Mouse (Mus musculus): Measurements from ENCODE around the gene Mbd5. TPM values are rescaled to one million over a fixed set of nuclear protein-coding genes. Genes with fewer than 3 reads are reported as not detected.

Mbd5 gene
- polyA plus RNA-seq, 1 experiment from 2014 or later: 10.3 TPM

- H3K27me3 ChIP-seq (replicated peaks): no peaks in the 10 kb centered on the region
- H3K4me2 ChIP-seq: no peak overlapping the region
- no peak for ATAC-seq
- no peak overlapping the region for H3K9ac ChIP-seq
- no peaks in the 10 kb centered on the region for H3K9me3 ChIP-seq (replicated peaks)
- H3K4me3 ChIP-seq: no peak overlapping the region
- no peak overlapping the region for H3K27ac ChIP-seq
- no peaks in the 10 kb centered on the region for H3K36me3 ChIP-seq
- 31% methylated on average over 1 of the region's 1 CpGs for WGBS (ENCODE audit: insufficient replicate concordance)
- H3K4me1 ChIP-seq: no peaks in the 10 kb centered on the region; the same call in 1 of the 2 replicates
These were observed 404.8 kb downstream of the Mbd5 start for GRCm38 (mm10) chr2:49354066-49354465.

GRCm38 (mm10) chr2:49355867-49356266 lies 406.6 kb downstream of the Mbd5 start:
- Histone ChIP-seq H3K4me3 (no peak overlapping the region), H3K27me3 (replicated peaks) (no peaks in the 10 kb centered on the region)
- WGBS (ENCODE audit: insufficient replicate concordance): 74% methylated on average over 8 of the region's 8 CpGs

GRCm38 (mm10) chr2:49358128-49358814 lies 409.0 kb downstream of the Mbd5 start:
- Histone ChIP-seq H3K9me3 (replicated peaks) (no peaks in the 10 kb centered on the region), H3K4me3 (no peak overlapping the region), H3K9ac (no peak overlapping the region), H3K4me2 (no peak overlapping the region), H3K4me1 (no peaks in the 10 kb centered on the region), H3K36me3 (no peaks in the 10 kb centered on the region), H3K27me3 (replicated peaks) (no peaks in the 10 kb centered on the region), H3K27ac (no peak overlapping the region)
- no peak for ATAC-seq
- WGBS (ENCODE audit: insufficient replicate concordance): 69% methylated on average over 7 of the region's 7 CpGs

More at GRCm38 (mm10) chr2:49355867-49356266, 406.6 kb downstream of the Mbd5 start:
- H3K27ac ChIP-seq: no peak overlapping the region
- H3K4me2 ChIP-seq: no peak overlapping the region
- no peak overlapping the region for H3K9ac ChIP-seq
- H3K9me3 ChIP-seq (replicated peaks): no peaks in the 10 kb centered on the region
- no peak for ATAC-seq
- H3K36me3 ChIP-seq: no peaks in the 10 kb centered on the region
- no peaks in the 10 kb centered on the region for H3K4me1 ChIP-seq

GRCm38 (mm10) chr2:49358839-49359520 lies 409.7 kb downstream of the Mbd5 start:
- no peak for ATAC-seq
- H3K27me3 ChIP-seq (replicated peaks): no peaks in the 10 kb centered on the region; the same call in 1 of the 2 replicates
- H3K36me3 ChIP-seq: no peaks in the 10 kb centered on the region
- H3K27ac ChIP-seq: no peak overlapping the region
- H3K4me2 ChIP-seq: no peak overlapping the region
- no peak overlapping the region for H3K4me3 ChIP-seq
- H3K9ac ChIP-seq: no peak overlapping the region
- no peaks in the 10 kb centered on the region for H3K4me1 ChIP-seq
- 59% methylated on average over 4 of the region's 4 CpGs for WGBS (ENCODE audit: insufficient replicate concordance)
- H3K9me3 ChIP-seq (replicated peaks): no peaks in the 10 kb centered on the region

GRCm38 (mm10) chr2:49359706-49360105 lies 410.4 kb downstream of the Mbd5 start:
- WGBS (ENCODE audit: insufficient replicate concordance): 47% methylated on average over 4 of the region's 4 CpGs
- H3K4me3 ChIP-seq: no peak overlapping the region
- no peaks in the 10 kb centered on the region for H3K36me3 ChIP-seq
- no peak overlapping the region for H3K4me2 ChIP-seq
- H3K27me3 ChIP-seq (replicated peaks): no peaks in the 10 kb centered on the region; the same call in 1 of the 2 replicates
- no peak overlapping the region for H3K27ac ChIP-seq
- ATAC-seq: no peak
- H3K9me3 ChIP-seq (replicated peaks): no peaks in the 10 kb centered on the region
- H3K9ac ChIP-seq: no peak overlapping the region
- no peaks in the 10 kb centered on the region for H3K4me1 ChIP-seq

GRCm38 (mm10) chr2:49364546-49364945 lies 415.2 kb downstream of the Mbd5 start:
- Histone ChIP-seq H3K9me3 (replicated peaks) (no peaks in the 10 kb centered on the region), H3K4me2 (no peak overlapping the region), H3K4me1 (no peaks in the 10 kb centered on the region), H3K36me3 (no peaks in the 10 kb centered on the region), H3K27me3 (replicated peaks) (no peaks in the 10 kb centered on the region; the same call in 1 of the 2 replicates), H3K9ac (no peak overlapping the region), H3K27ac (no peak overlapping the region), H3K4me3 (no peak overlapping the region)
- 35% methylated on average over 5 of the region's 5 CpGs for WGBS (ENCODE audit: insufficient replicate concordance)
- ATAC-seq: no peak

GRCm38 (mm10) chr2:49366878-49367545 lies 417.7 kb downstream of the Mbd5 start:
- H3K4me2 ChIP-seq: no peak overlapping the region
- no peak overlapping the region for H3K27ac ChIP-seq

GRCm38 (mm10) chr2:49367546-49367917 lies 418.2 kb downstream of the Mbd5 start:
- H3K27ac ChIP-seq: no peak overlapping the region
- no peaks in the 10 kb centered on the region; the same call in 1 of the 2 replicates for H3K27me3 ChIP-seq (replicated peaks)
- no peak for ATAC-seq
- H3K9ac ChIP-seq: no peak overlapping the region
- no peak overlapping the region for H3K4me3 ChIP-seq
- H3K4me1 ChIP-seq: no peaks in the 10 kb centered on the region
- no peaks in the 10 kb centered on the region for H3K36me3 ChIP-seq
- WGBS (ENCODE audit: insufficient replicate concordance): 50% methylated on average over 17 of the region's 17 CpGs
- H3K4me2 ChIP-seq: no peak overlapping the region
- no peaks in the 10 kb centered on the region for H3K9me3 ChIP-seq (replicated peaks)

More at GRCm38 (mm10) chr2:49366878-49367545, 417.7 kb downstream of the Mbd5 start:
- Histone ChIP-seq H3K4me3 (no peak overlapping the region), H3K27me3 (replicated peaks) (no peaks in the 10 kb centered on the region; the same call in 1 of the 2 replicates), H3K4me1 (no peaks in the 10 kb centered on the region), H3K9me3 (replicated peaks) (no peaks in the 10 kb centered on the region), H3K9ac (no peak overlapping the region), H3K36me3 (no peaks in the 10 kb centered on the region)
- no peak for ATAC-seq
- 69% methylated on average over 14 of the region's 14 CpGs for WGBS (ENCODE audit: insufficient replicate concordance)

- no peaks in the 10 kb centered on the region for H3K36me3 ChIP-seq
- no peak overlapping the region for H3K9ac ChIP-seq
- no peak overlapping the region for H3K4me2 ChIP-seq
- H3K27ac ChIP-seq: no peak overlapping the region
- H3K4me3 ChIP-seq: no peak overlapping the region
- no peaks in the 10 kb centered on the region for H3K4me1 ChIP-seq
- no peaks in the 10 kb centered on the region for H3K27me3 ChIP-seq (replicated peaks)
- no peaks in the 10 kb centered on the region for H3K9me3 ChIP-seq (replicated peaks)
- ATAC-seq: no peak
- 58% methylated on average over 5 of the region's 5 CpGs for WGBS (ENCODE audit: insufficient replicate concordance)
These were observed 422.3 kb downstream of the Mbd5 start for GRCm38 (mm10) chr2:49371632-49372031.

- H3K4me2 ChIP-seq: no peak overlapping the region
- H3K4me3 ChIP-seq: no peak overlapping the region
- no peak overlapping the region for H3K9ac ChIP-seq
- H3K9me3 ChIP-seq (replicated peaks): no peaks in the 10 kb centered on the region
- no peaks in the 10 kb centered on the region for H3K4me1 ChIP-seq
- H3K36me3 ChIP-seq: no peaks in the 10 kb centered on the region
- H3K27me3 ChIP-seq (replicated peaks): no peaks in the 10 kb centered on the region
- no peak for ATAC-seq
- WGBS (ENCODE audit: insufficient replicate concordance): 35% methylated on average over 3 of the region's 3 CpGs
- no peak overlapping the region for H3K27ac ChIP-seq
These were observed 423.3 kb downstream of the Mbd5 start for GRCm38 (mm10) chr2:49372586-49372985.

All from liver, embryonic 12.5 days (tissue).